Mouse (Mus musculus): Measurements from ENCODE around the gene Disp3.

DNA sequence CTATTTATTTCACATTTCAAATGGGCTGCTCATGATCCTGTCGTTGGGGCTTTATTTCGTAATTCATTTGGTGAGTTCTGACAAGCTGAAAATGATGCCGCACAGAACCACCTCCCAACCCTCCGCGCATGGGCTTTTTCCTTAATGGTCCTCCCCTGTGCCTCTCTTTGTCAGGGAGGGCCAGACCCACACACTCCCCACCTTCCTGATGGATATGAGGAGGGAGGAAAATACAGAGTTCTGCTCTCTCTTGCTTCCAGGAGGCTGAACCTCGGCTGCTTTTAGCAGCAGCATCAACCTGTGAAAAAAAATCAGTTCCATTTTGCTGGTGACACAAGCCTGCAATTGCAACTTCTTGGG lies 82.9 kb downstream of the Disp3 start:
- no peak for TF ChIP-seq POLR2A (IDR thresholded peaks at IDR 0.05; ENCODE audit: borderline replicate concordance, extremely low read depth, insufficient read depth, insufficient read length, poor library complexity, severe bottlenecking)
- TF ChIP-seq CTCF (IDR thresholded peaks at IDR 0.05; ENCODE audit: borderline replicate concordance, extremely low read depth, insufficient read depth, insufficient read length) = no peak

Data from brain, embryonic 14.5 days (tissue).